Mouse (Mus musculus) neural tube, embryonic 12.5 days (tissue): ENCODE data around the gene Gm17374. TPM values are rescaled to one million over a fixed set of nuclear protein-coding genes. Genes with fewer than 3 reads are reported as not detected.
A peak's percentile ranks its signal among the peaks of the same experiment; 100 is the strongest.
"Not testable (repeated sequence)": the region's sequence is repeated elsewhere in the genome, so short reads cannot be mapped to it uniquely, and the experiment has no call there.

Experiments
- ATAC-seq: fragments of 200-750 bp; cut with Nextera tagmentation; 2 replicates; pipeline ENCODE4 v1.8.0; 2017; ENCODE audit warnings: low read depth, mild to moderate bottlenecking, moderate TSS enrichment, moderate library complexity; ENCODE audit not compliant: low FRiP score
- H3K27ac ChIP-seq: fragments of 300-500 bp; sonication (generic); 2 replicates; pipeline ENCODE4 v1.5.1; 2016
- H3K27me3 ChIP-seq: fragments of 300-500 bp; sonication (generic); replicated peaks from 2 replicates; pipeline ENCODE4 v1.6.1; 2016; ENCODE audit warnings: mild to moderate bottlenecking
- H3K36me3 ChIP-seq: fragments of 300-500 bp; sonication (generic); 2 replicates; pipeline ENCODE4 v1.6.1; 2016; ENCODE audit warnings: mild to moderate bottlenecking
- H3K4me1 ChIP-seq: fragments of 300-500 bp; sonication (generic); 2 replicates; pipeline ENCODE4 v1.6.1; 2016
- H3K4me2 ChIP-seq: fragments of 300-500 bp; sonication (generic); replicated peaks from 2 replicates; pipeline ENCODE4 v1.6.1; 2016; ENCODE audit warnings: mild to moderate bottlenecking
- H3K4me3 ChIP-seq: fragments of 300-500 bp; sonication (generic); 2 replicates; pipeline ENCODE4 v1.5.1; 2016
- H3K9ac ChIP-seq: fragments of 300-500 bp; sonication (generic); 2 replicates; pipeline ENCODE4 v1.6.1; 2016; ENCODE audit warnings: mild to moderate bottlenecking
- H3K9me3 ChIP-seq: fragments of 300-500 bp; sonication (generic); 2 replicates; pipeline ENCODE4 v1.6.1; 2016; ENCODE audit warnings: mild to moderate bottlenecking
- WGBS: fragments of 180-500 bp; shearing (Covaris S2); methylation state at CpG from one replicate; pipeline ENCODE4 v1.1.7; 2016; 5-methylcytosine and 5-hydroxymethylcytosine counted together
- polyA plus RNA-seq: library from polyadenylated mRNA; unstranded; fragments of >200 nt; fragmentation: Nextera tagmentation; extraction: Ambion mirVana; gene quantifications from 2 replicates; pipeline ENCODE4 v1.2.1, GENCODE M21; 2016

Gm17374 gene
- polyA plus RNA-seq, result not detected in 2 replicates

DNA sequence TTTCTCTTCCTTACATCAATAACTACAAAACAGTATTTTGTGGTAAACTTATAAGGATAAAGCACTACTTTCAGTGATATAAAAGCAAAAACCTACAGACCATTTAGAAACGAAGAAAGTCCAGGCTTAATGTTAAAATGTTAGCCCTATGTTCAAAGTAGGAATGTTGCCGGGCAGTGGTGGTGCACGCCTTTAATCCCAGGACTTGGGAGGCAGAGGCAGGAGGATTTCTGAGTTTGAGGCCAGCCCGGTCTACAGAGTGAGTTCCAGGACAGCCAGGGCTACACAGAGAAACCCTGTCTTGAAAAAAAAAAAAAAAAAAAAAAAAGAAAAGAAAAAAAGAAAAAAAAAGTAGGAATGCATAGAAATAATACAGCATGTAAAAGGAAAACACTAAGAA lies at the start of gene Gm17374:
Gene Gm17374, plus strand, starts transcription at position 301 of the 400 bp plus-strand sequence.
- not testable (repeated sequence) for H3K27ac ChIP-seq, H3K9me3 ChIP-seq, H3K9ac ChIP-seq, H3K4me2 ChIP-seq, ATAC-seq, H3K4me3 ChIP-seq, H3K27me3 ChIP-seq, H3K4me1 ChIP-seq
- WGBS, result 94% methylated on average over 4 of the region's 4 CpGs
- peaks cover 26% of the 10 kb centered on the region for H3K36me3 ChIP-seq

DNA sequence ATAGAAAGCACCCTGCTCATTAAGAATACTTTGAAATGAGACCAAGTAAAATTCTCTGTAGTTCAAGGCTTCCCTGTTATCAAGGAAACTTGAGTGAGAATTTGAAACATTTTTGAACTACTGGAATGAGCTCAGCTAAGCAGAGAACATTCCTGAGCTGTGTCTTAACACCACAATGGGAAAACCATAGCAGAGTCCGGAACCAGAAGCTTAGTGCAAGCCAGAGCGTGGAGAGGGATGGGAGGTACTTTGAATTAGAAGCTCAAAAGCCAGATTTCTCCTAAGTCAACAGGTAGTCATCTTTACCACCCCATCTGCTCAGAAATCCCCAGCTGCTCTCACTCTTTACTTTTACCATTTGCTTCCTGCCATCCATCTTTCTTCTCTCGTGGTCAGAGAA lies 46.9 kb upstream of the Gm17374 start:
- H3K4me2 ChIP-seq, result no peak overlapping the region
- H3K4me1 ChIP-seq, result no peaks in the 10 kb centered on the region
- no peak overlapping the region for H3K9ac ChIP-seq
- H3K4me3 ChIP-seq, result no peak overlapping the region
- 60% methylated on average over 3 of the region's 3 CpGs for WGBS
- no peak overlapping the region for H3K27ac ChIP-seq
- H3K9me3 ChIP-seq, result no peaks in the 10 kb centered on the region
- no peaks in the 10 kb centered on the region for H3K36me3 ChIP-seq
- no peak for ATAC-seq
- H3K27me3 ChIP-seq, result no peaks in the 10 kb centered on the region

DNA sequence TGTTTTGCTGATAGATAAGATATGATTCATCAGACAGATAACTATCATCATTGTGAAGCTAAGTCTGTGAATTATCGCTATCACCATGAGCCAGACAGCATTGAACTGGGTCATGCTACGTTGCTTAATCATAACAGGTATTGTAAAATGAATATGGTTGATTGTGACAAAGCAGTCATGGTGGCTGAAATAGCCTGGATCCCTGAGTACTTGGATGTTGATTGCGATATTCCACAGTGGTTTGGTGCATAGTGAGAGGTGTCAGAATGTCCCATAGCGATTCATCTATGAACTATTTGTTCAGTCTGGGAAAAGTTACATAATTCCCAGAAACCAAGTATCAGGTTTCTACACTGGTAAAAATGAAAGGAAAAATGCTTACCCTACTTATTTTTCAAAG lies 44.2 kb upstream of the Gm17374 start:
- no peaks in the 10 kb centered on the region for H3K4me1 ChIP-seq
- H3K4me2 ChIP-seq, result no peak overlapping the region
- no peak overlapping the region for H3K4me3 ChIP-seq
- WGBS, result 88% methylated on average over 4 of the region's 4 CpGs
- H3K9ac ChIP-seq, result no peak overlapping the region
- H3K27ac ChIP-seq, result no peak overlapping the region
- no peaks in the 10 kb centered on the region for H3K9me3 ChIP-seq
- no peaks in the 10 kb centered on the region for H3K36me3 ChIP-seq
- H3K27me3 ChIP-seq, result no peaks in the 10 kb centered on the region
- no peak for ATAC-seq

DNA sequence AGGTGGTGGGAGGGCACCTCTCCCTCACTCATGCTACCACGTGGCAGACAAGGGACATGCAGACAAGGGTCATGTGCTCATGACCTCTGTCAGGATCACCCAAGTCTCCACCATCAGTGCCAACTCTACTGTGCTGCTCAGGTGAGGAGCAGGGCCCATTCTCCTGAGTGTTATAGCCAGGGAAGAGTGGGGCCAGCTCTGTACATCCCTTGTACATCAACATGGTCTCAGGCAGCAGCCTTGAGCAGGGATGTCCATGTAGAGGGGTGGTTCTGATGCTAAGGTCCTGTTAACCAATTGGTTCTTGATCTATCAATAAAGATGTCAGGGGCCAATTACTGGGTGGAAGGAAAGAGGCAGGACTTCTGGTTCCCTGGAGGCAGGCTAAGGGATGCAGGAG lies 42.9 kb upstream of the Gm17374 start:
- no peaks in the 10 kb centered on the region for H3K27me3 ChIP-seq
- H3K27ac ChIP-seq, result no peak overlapping the region
- no peak for ATAC-seq
- no peak overlapping the region for H3K4me2 ChIP-seq
- H3K4me1 ChIP-seq, result no peaks in the 10 kb centered on the region
- no peak overlapping the region for H3K4me3 ChIP-seq
- WGBS, result 50% methylated on average over 1 of the region's 1 CpGs
- no peaks in the 10 kb centered on the region for H3K9me3 ChIP-seq
- no peak overlapping the region for H3K9ac ChIP-seq
- no peaks in the 10 kb centered on the region for H3K36me3 ChIP-seq

GRCm38 (mm10) chr2:140113851-140114250 lies 38.0 kb upstream of the Gm17374 start:
- 89% methylated on average over 8 of the region's 8 CpGs for WGBS
- Histone ChIP-seq H3K9me3 (no peaks in the 10 kb centered on the region), H3K4me2 (no peak overlapping the region), H3K9ac (no peak overlapping the region), H3K27me3 (no peaks in the 10 kb centered on the region), H3K4me1 (no peaks in the 10 kb centered on the region), H3K36me3 (no peaks in the 10 kb centered on the region), H3K27ac (no peak overlapping the region), H3K4me3 (no peak overlapping the region)
- no peak for ATAC-seq

GRCm38 (mm10) chr2:140125516-140125915 lies 26.3 kb upstream of the Gm17374 start:
- Histone ChIP-seq H3K9ac (no peak overlapping the region), H3K4me2 (no peak overlapping the region), H3K36me3 (peaks cover 56% of the 10 kb centered on the region), H3K4me3 (no peak overlapping the region), H3K27ac (no peak overlapping the region), H3K27me3 (no peaks in the 10 kb centered on the region), H3K4me1 (no peaks in the 10 kb centered on the region), H3K9me3 (no peaks in the 10 kb centered on the region)
- WGBS, result 81% methylated on average over 2 of the region's 2 CpGs
- no peak for ATAC-seq

GRCm38 (mm10) chr2:140159186-140159730 lies 7.4 kb downstream of the Gm17374 start:
- no peaks in the 10 kb centered on the region for H3K27me3 ChIP-seq
- 86% methylated on average over 3 of the region's 3 CpGs for WGBS
- peaks cover 26% of the 10 kb centered on the region for H3K36me3 ChIP-seq
- no peak for ATAC-seq
- no peak overlapping the region for H3K9ac ChIP-seq
- no peaks in the 10 kb centered on the region for H3K9me3 ChIP-seq
- no peak overlapping the region for H3K27ac ChIP-seq
- no peak overlapping the region for H3K4me3 ChIP-seq
- no peaks in the 10 kb centered on the region for H3K4me1 ChIP-seq
- H3K4me2 ChIP-seq, result no peak overlapping the region

DNA sequence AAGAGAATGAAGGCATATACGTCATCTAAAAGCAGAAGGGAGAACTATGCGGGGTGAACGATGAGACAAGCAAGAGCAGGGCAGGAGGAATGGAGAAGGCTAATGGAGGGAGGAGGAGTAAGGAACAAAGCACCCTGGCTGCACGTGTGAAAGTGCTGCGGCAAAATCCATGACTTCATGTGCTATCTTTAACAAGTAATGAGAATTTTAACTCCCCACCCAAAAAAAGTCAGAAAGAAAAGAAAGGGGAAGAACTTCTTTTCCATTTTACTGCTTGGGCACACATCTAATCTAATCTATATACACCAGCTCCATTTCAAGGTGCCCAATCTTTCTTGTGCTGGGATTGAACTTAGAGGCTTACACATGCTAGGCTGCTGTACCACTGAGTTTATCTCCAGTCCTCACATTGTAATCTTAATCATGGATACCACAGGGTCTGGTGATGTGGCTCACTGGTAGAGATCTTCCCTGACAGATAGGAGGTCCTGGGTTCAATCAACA lies 11.6 kb downstream of the Gm17374 start:
- H3K9me3 ChIP-seq, result no peaks in the 10 kb centered on the region
- H3K4me3 ChIP-seq, result no peak overlapping the region
- H3K27me3 ChIP-seq, result no peaks in the 10 kb centered on the region
- no peak overlapping the region for H3K27ac ChIP-seq
- WGBS, result 91% methylated on average over 5 of the region's 5 CpGs
- H3K9ac ChIP-seq, result no peak overlapping the region
- H3K4me1 ChIP-seq, result no peaks in the 10 kb centered on the region
- no peak for ATAC-seq
- H3K4me2 ChIP-seq, result no peak overlapping the region
- peaks cover 21% of the 10 kb centered on the region for H3K36me3 ChIP-seq

GRCm38 (mm10) chr2:140169057-140169456 lies 17.2 kb downstream of the Gm17374 start:
- no peak overlapping the region for H3K9ac ChIP-seq
- WGBS, result 88% methylated on average over 1 of the region's 1 CpGs
- peaks cover 11% of the 10 kb centered on the region; the same call in 1 of the 2 replicates for H3K36me3 ChIP-seq
- H3K4me3 ChIP-seq, result no peak overlapping the region
- H3K9me3 ChIP-seq, result no peaks in the 10 kb centered on the region
- H3K4me2 ChIP-seq, result peak overlapping the region; percentile 76; the same call in 1 of the 2 replicates
- peaks cover 12% of the 10 kb centered on the region for H3K4me1 ChIP-seq
- no peaks in the 10 kb centered on the region for H3K27me3 ChIP-seq
- ATAC-seq, result no peak
- H3K27ac ChIP-seq, result no peak overlapping the region

DNA sequence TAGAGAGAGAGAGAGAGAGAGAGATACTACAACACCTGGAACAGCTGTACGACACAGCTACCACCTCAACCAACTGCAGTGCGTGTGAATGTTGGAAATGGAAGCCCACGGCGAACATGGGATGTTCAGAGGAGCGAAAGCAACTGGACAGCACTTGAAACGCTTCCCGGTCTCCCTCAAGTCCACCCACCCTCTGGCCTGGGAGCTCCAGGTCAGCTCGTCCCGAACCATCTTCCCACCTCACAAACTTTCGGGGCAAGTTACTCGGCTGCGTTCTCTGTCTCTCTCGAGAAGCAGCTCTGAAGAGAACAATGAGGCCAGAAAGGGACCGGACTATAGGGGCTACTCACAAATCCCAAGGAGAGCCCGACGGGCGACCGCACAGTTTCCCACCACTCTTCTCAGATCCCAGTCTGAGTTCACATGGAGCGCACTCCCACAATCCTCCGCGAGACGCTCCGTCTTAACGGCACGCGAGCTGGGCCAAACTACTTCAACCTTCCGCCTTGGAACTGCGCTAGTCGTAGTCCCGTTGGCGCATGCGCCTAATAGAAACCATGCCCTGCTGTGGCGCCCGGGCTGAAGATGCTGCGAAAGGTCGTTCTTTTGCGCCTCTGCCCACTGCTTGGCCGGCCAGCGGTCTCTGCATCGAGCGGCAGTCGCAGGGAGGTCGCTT lies 18.4 kb downstream of the Gm17374 start, which contains the start of the genes Esf1 and Ndufaf5:
Gene Esf1, minus strand, starts transcription at position 438 of the 676 bp plus-strand sequence.
Gene Ndufaf5, plus strand, starts transcription at position 523 of the 676 bp plus-strand sequence.
- H3K27me3 ChIP-seq, result no peaks in the 10 kb centered on the region
- peak within 1 kb of the TSS; percentile 22; the same call in 1 of the 2 replicates for H3K27ac ChIP-seq
- peak within 1 kb of the TSS; percentile 76 for H3K4me2 ChIP-seq
- peaks cover 12% of the 10 kb centered on the region for H3K4me1 ChIP-seq
- H3K9ac ChIP-seq, result peak within 1 kb of the TSS; percentile 81
- peak within 1 kb of the TSS; percentile 73 for H3K4me3 ChIP-seq
- no peaks in the 10 kb centered on the region for H3K9me3 ChIP-seq
- H3K36me3 ChIP-seq, result peaks cover 8% of the 10 kb centered on the region; the same call in 1 of the 2 replicates
- peak; percentile 98 for ATAC-seq
- under 1% methylated on average over 43 of the region's 43 CpGs for WGBS

DNA sequence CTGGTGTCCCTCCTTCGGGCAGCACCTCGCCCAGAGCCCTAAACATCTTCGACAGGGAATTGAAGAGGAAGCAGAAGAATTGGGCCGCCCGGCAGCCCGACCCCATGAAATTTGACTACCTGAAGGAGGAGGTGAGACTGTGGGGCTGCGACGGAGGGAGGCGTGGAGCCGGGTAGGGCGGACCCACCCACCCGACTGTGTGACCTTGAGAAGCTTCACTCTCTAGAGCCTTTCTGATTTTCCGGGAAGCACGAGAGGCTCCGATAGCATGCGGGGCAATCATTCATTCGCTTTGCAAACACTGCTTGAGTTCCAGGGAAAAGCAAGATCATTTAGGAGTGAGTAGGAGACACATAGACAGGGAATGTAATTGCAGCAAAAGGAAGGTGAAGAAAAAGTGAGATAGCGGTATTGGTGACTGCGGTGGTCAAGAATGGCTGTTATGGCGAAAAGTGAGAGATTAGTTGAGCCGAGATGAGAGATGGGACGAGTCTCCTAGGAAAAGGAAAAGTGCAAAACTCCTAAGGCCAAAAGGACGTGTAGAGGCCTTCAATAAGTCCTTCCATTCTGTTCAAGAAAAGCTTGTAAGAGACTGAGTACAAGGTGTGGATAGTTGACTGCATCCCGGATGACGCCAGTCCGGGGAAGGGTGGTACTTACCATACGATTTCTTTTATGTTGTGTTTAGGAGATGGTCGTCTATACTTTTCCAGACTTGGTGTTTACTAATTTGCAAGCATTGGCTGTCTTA lies 19.1 kb downstream of the Gm17374 start:
- Histone ChIP-seq H3K9me3 (no peaks in the 10 kb centered on the region), H3K9ac (peak overlapping the region; percentile 81), H3K4me3 (peak overlapping the region; percentile 73), H3K27me3 (no peaks in the 10 kb centered on the region), H3K4me1 (peaks cover 12% of the 10 kb centered on the region), H3K36me3 (peaks cover 8% of the 10 kb centered on the region; the same call in 1 of the 2 replicates), H3K27ac (peak overlapping the region; percentile 22; the same call in 1 of the 2 replicates), H3K4me2 (peak overlapping the region; percentile 76)
- 8% methylated on average over 28 of the region's 28 CpGs for WGBS
- ATAC-seq, result peak; percentile 78

GRCm38 (mm10) chr2:140185685-140186210 lies 33.9 kb downstream of the Gm17374 start:
- not testable (repeated sequence) for H3K27me3 ChIP-seq, H3K27ac ChIP-seq, H3K4me1 ChIP-seq, H3K9ac ChIP-seq, ATAC-seq, H3K4me2 ChIP-seq, H3K9me3 ChIP-seq, H3K4me3 ChIP-seq
- H3K36me3 ChIP-seq, result peaks cover 23% of the 10 kb centered on the region; the same call in 1 of the 2 replicates
- 94% methylated on average over 3 of the region's 3 CpGs for WGBS
